Mouse (Mus musculus) pancreas, adult 10 weeks (tissue): ENCODE data around the gene Kif21a. TPM values are rescaled to one million over a fixed set of nuclear protein-coding genes. Genes with fewer than 3 reads are reported as not detected.

Source experiments
- polyA plus RNA-seq: library from polyadenylated mRNA; stranded (reverse); fragments of 350-450 nt; fragmentation: Illumina TruSeq; extraction: RNeasy Lipid Tissue Mini Kit (QIAGEN cat#74804); gene quantifications from one replicate; pipeline ENCODE4 v1.2.3, GENCODE M21; 2015; ENCODE audit warnings: low read depth, low replicate concordance; ENCODE audit not compliant: insufficient read depth

Gene Kif21a
- polyA plus RNA-seq: 8.3 TPM

DNA sequence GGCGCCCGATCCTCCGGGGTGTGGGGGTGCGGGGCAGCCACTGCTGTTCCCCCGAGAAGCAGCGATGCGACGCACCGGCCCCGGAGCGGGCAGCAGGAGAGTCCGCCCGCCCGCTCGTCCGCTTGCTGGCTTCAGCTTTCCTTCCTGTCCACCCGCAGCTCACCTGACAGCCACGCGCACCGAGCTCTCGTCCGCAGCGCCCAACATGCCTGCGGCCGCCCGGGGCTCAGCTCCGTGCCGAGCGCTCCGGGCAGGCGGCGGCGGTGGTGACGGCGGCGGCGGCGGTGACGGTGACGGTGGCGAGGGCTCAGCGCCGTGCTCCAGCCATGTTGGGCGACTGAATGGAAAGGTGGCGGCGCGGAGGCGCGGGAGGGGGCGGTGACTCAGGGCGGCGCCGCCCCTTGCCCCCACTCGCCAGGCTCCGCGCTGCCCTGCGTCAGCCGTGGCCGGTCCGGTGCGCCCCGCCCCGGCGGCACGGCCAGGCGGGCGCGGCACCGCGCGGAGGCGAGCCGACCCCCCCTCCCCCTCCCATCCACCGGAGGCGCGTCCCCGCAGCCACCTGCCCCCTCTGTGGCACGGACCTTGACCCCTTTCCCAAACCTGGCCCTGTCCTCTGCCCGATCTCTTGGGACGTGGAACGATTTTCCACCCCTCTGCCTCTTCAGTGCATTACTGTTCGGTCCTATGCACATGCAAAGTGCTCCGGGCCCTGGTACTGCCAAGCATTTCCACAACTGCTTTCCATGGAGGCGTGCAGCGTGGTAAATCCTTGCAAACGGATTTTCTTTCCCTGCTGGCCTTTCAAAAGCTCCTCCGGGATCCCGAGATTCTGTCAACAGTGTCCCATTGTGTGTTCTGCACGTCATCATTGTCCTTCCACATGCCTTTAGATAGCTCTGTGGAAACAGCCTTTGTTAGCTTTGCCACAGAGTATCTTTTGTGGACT, at the start of gene Kif21a:
Gene Kif21a, minus strand, starts transcription at position 453 of the 946 bp plus-strand sequence.

Other genes with a start within 250 kb of the Kif21a start
- gene Abcd2, start 141.9 kb upstream of the Kif21a start, polyA plus RNA-seq: 4.5 TPM
- gene CN725425, start 149.5 kb upstream of the Kif21a start, polyA plus RNA-seq: not detected